Mouse (Mus musculus): ENCODE measurements around the gene Unc5c. TPM values are rescaled to one million over a fixed set of nuclear protein-coding genes. Genes with fewer than 3 reads are reported as not detected.

The Unc5c gene
- polyA plus RNA-seq, 1 experiment from 2014 or later, result 5.3 TPM

- no peak overlapping the region for H3K9ac ChIP-seq (ENCODE audit: low read length)
- 85% methylated on average over 5 of the region's 5 CpGs for WGBS
- no peak overlapping the region for H3K27ac ChIP-seq (ENCODE audit: low read depth, low read length)
- no peak overlapping the region for H3K4me2 ChIP-seq (ENCODE audit: low read depth, low read length, severe bottlenecking)
- no peak overlapping the region for H3K4me3 ChIP-seq (ENCODE audit: low read depth, low read length)
- ATAC-seq (replicated peaks; ENCODE audit: low FRiP score) (no peak), DNase-seq (ENCODE audit: low spot score) (no peak)
- no peaks in the 10 kb centered on the region for H3K27me3 ChIP-seq (ENCODE audit: control insufficient read depth, insufficient read depth, low read length)
- H3K36me3 ChIP-seq (ENCODE audit: control insufficient read depth, insufficient read depth, low read length), result no peaks in the 10 kb centered on the region
- no peaks in the 10 kb centered on the region for H3K4me1 ChIP-seq (replicated peaks; ENCODE audit: control insufficient read depth, insufficient read depth, low read length)
- no peaks in the 10 kb centered on the region for H3K9me3 ChIP-seq (ENCODE audit: control insufficient read depth, low read length)
Measured at GRCm38 (mm10) chr3:141627639-141627977, 162.6 kb downstream of the Unc5c start.

DNA sequence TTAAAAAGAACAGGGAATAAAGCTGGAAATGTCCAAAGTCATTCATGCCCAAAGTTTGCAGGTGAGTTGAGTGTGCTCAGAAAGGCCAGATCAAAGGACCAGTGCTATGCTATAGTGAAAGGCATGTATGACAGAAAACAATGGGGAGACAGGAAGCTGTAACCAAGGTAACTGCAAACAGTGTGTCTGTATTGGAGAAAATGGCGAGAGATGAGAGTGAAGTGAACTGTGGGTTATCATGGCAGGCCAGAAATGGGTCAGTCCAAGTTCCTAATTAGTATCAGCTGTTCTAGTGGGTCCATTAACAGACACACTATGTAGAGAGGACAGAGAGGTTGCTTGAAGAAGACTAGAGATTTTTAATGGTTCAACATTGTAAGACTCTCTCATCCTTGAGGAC is 164.4 kb downstream of the Unc5c start:
- H3K4me3 ChIP-seq (ENCODE audit: low read depth, low read length), result no peak overlapping the region
- H3K4me1 ChIP-seq (replicated peaks; ENCODE audit: control insufficient read depth, insufficient read depth, low read length), result no peaks in the 10 kb centered on the region
- no peak overlapping the region for H3K4me2 ChIP-seq (ENCODE audit: low read depth, low read length, severe bottlenecking)
- H3K9ac ChIP-seq (ENCODE audit: low read length), result no peak overlapping the region
- ATAC-seq (replicated peaks; ENCODE audit: low FRiP score) (no peak; the same call in 1 of the 2 replicates), DNase-seq (ENCODE audit: low spot score) (no peak)
- no peak overlapping the region for H3K27ac ChIP-seq (ENCODE audit: low read depth, low read length)
- H3K27me3 ChIP-seq (ENCODE audit: control insufficient read depth, insufficient read depth, low read length), result no peaks in the 10 kb centered on the region
- 31% methylated on average over 1 of the region's 1 CpGs for WGBS
- no peaks in the 10 kb centered on the region for H3K9me3 ChIP-seq (ENCODE audit: control insufficient read depth, low read length)
- H3K36me3 ChIP-seq (ENCODE audit: control insufficient read depth, insufficient read depth, low read length), result no peaks in the 10 kb centered on the region

- Histone ChIP-seq H3K27ac (ENCODE audit: low read depth, low read length) (no peak overlapping the region), H3K9me3 (ENCODE audit: control insufficient read depth, low read length) (no peaks in the 10 kb centered on the region), H3K4me1 (replicated peaks; ENCODE audit: control insufficient read depth, insufficient read depth, low read length) (no peaks in the 10 kb centered on the region), H3K4me2 (ENCODE audit: low read depth, low read length, severe bottlenecking) (no peak overlapping the region), H3K4me3 (ENCODE audit: low read depth, low read length) (no peak overlapping the region), H3K27me3 (ENCODE audit: control insufficient read depth, insufficient read depth, low read length) (no peaks in the 10 kb centered on the region), H3K9ac (ENCODE audit: low read length) (no peak overlapping the region), H3K36me3 (ENCODE audit: control insufficient read depth, insufficient read depth, low read length) (no peaks in the 10 kb centered on the region)
- ATAC-seq (replicated peaks; ENCODE audit: low FRiP score) (no peak), DNase-seq (ENCODE audit: low spot score) (no peak)
- 68% methylated on average over 1 of the region's 1 CpGs for WGBS
Measured at GRCm38 (mm10) chr3:141637900-141638299, 172.9 kb downstream of the Unc5c start.

- Histone ChIP-seq H3K4me3 (ENCODE audit: low read depth, low read length) (no peak overlapping the region), H3K4me2 (ENCODE audit: low read depth, low read length, severe bottlenecking) (no peak overlapping the region), H3K9me3 (ENCODE audit: control insufficient read depth, low read length) (no peaks in the 10 kb centered on the region), H3K27ac (ENCODE audit: low read depth, low read length) (no peak overlapping the region), H3K36me3 (ENCODE audit: control insufficient read depth, insufficient read depth, low read length) (no peaks in the 10 kb centered on the region), H3K27me3 (ENCODE audit: control insufficient read depth, insufficient read depth, low read length) (no peaks in the 10 kb centered on the region), H3K9ac (ENCODE audit: low read length) (no peak overlapping the region), H3K4me1 (replicated peaks; ENCODE audit: control insufficient read depth, insufficient read depth, low read length) (no peaks in the 10 kb centered on the region)
- no peak for ATAC-seq (replicated peaks; ENCODE audit: low FRiP score)
- DNase-seq (ENCODE audit: low spot score), result no peak
- WGBS, result 77% methylated on average over 5 of the region's 5 CpGs
Measured at GRCm38 (mm10) chr3:141644264-141644663, 179.2 kb downstream of the Unc5c start.

GRCm38 (mm10) chr3:141646588-141646987 is 181.6 kb downstream of the Unc5c start:
- WGBS, result 91% methylated on average over 2 of the region's 2 CpGs
- Histone ChIP-seq H3K36me3 (ENCODE audit: control insufficient read depth, insufficient read depth, low read length) (no peaks in the 10 kb centered on the region), H3K27ac (ENCODE audit: low read depth, low read length) (no peak overlapping the region), H3K9ac (ENCODE audit: low read length) (no peak overlapping the region), H3K27me3 (ENCODE audit: control insufficient read depth, insufficient read depth, low read length) (no peaks in the 10 kb centered on the region; the same call in 1 of the 2 replicates), H3K4me1 (replicated peaks; ENCODE audit: control insufficient read depth, insufficient read depth, low read length) (no peaks in the 10 kb centered on the region), H3K9me3 (ENCODE audit: control insufficient read depth, low read length) (no peaks in the 10 kb centered on the region), H3K4me3 (ENCODE audit: low read depth, low read length) (no peak overlapping the region), H3K4me2 (ENCODE audit: low read depth, low read length, severe bottlenecking) (no peak overlapping the region)
- ATAC-seq (replicated peaks; ENCODE audit: low FRiP score) (no peak), DNase-seq (ENCODE audit: low spot score) (no peak)

GRCm38 (mm10) chr3:141650658-141651057 is 185.6 kb downstream of the Unc5c start:
- Histone ChIP-seq H3K4me3 (ENCODE audit: low read depth, low read length) (no peak overlapping the region), H3K9ac (ENCODE audit: low read length) (no peak overlapping the region), H3K27me3 (ENCODE audit: control insufficient read depth, insufficient read depth, low read length) (no peaks in the 10 kb centered on the region; the same call in 1 of the 2 replicates), H3K4me1 (replicated peaks; ENCODE audit: control insufficient read depth, insufficient read depth, low read length) (no peaks in the 10 kb centered on the region), H3K27ac (ENCODE audit: low read depth, low read length) (no peak overlapping the region), H3K9me3 (ENCODE audit: control insufficient read depth, low read length) (no peaks in the 10 kb centered on the region), H3K4me2 (ENCODE audit: low read depth, low read length, severe bottlenecking) (no peak overlapping the region), H3K36me3 (ENCODE audit: control insufficient read depth, insufficient read depth, low read length) (no peaks in the 10 kb centered on the region)
- ATAC-seq (replicated peaks; ENCODE audit: low FRiP score), result 0 out of 2 replicates have a peak, but pooled peaks have one; percentile 10
- WGBS, result 68% methylated on average over 3 of the region's 3 CpGs
- no peak for DNase-seq (ENCODE audit: low spot score)

DNA sequence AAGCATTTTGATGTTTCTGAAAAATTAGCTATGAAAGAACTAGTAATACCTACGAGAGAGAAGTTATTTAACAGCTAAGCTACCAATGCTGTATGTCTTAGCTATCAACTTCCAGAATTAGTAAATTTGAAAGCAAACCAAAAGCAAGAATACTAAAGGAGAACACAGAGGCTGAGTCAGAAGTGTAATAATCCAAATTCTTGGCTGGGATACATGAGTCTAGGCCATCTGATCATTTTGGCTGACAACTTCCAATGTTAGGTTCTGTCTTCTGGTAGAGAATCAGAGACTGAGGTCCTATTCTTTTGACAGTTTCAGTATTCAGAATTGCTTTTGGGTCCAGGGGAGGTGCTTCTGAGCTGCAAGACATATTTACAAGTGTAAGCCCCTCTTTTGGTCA is 188.9 kb downstream of the Unc5c start:
- 80% methylated on average over 1 of the region's 1 CpGs for WGBS
- Histone ChIP-seq H3K36me3 (ENCODE audit: control insufficient read depth, insufficient read depth, low read length) (no peaks in the 10 kb centered on the region), H3K9me3 (ENCODE audit: control insufficient read depth, low read length) (no peaks in the 10 kb centered on the region), H3K27ac (ENCODE audit: low read depth, low read length) (no peak overlapping the region), H3K4me1 (replicated peaks; ENCODE audit: control insufficient read depth, insufficient read depth, low read length) (no peaks in the 10 kb centered on the region), H3K4me3 (ENCODE audit: low read depth, low read length) (no peak overlapping the region), H3K4me2 (ENCODE audit: low read depth, low read length, severe bottlenecking) (no peak overlapping the region), H3K9ac (ENCODE audit: low read length) (no peak overlapping the region), H3K27me3 (ENCODE audit: control insufficient read depth, insufficient read depth, low read length) (no peaks in the 10 kb centered on the region; the same call in 1 of the 2 replicates)
- ATAC-seq (replicated peaks; ENCODE audit: low FRiP score), result no peak
- DNase-seq (ENCODE audit: low spot score), result no peak

GRCm38 (mm10) chr3:141659041-141659789 is 194.2 kb downstream of the Unc5c start:
- no peak overlapping the region for H3K4me2 ChIP-seq (ENCODE audit: low read depth, low read length, severe bottlenecking)
- H3K4me3 ChIP-seq (ENCODE audit: low read depth, low read length), result no peak overlapping the region
- H3K36me3 ChIP-seq (ENCODE audit: control insufficient read depth, insufficient read depth, low read length), result no peaks in the 10 kb centered on the region
- no peaks in the 10 kb centered on the region for H3K27me3 ChIP-seq (ENCODE audit: control insufficient read depth, insufficient read depth, low read length)
- H3K9me3 ChIP-seq (ENCODE audit: control insufficient read depth, low read length), result no peaks in the 10 kb centered on the region
- 78% methylated on average over 3 of the region's 3 CpGs for WGBS
- H3K27ac ChIP-seq (ENCODE audit: low read depth, low read length), result no peak overlapping the region
- DNase-seq (ENCODE audit: low spot score) (no peak), ATAC-seq (replicated peaks; ENCODE audit: low FRiP score) (no peak)
- H3K9ac ChIP-seq (ENCODE audit: low read length), result no peak overlapping the region
- H3K4me1 ChIP-seq (replicated peaks; ENCODE audit: control insufficient read depth, insufficient read depth, low read length), result no peaks in the 10 kb centered on the region

All from forebrain, embryonic 11.5 days (tissue).